Mouse (Mus musculus) kidney, embryonic 15.5 days (tissue): ENCODE data around the gene Psmb9. TPM values are rescaled to one million over a fixed set of nuclear protein-coding genes. Genes with fewer than 3 reads are reported as not detected.

ENCODE experiments used
- ATAC-seq: fragments of 200-750 bp; cut with Nextera tagmentation; replicated peaks from 2 replicates; pipeline ENCODE4 v1.8.0; 2017; ENCODE audit warnings: moderate TSS enrichment; ENCODE audit not compliant: low FRiP score
- H3K27ac ChIP-seq: fragments of 300-500 bp; sonication (generic); 2 replicates; pipeline ENCODE4 v1.5.1; 2015; ENCODE audit warnings: mild to moderate bottlenecking, inconsistent platforms
- H3K27me3 ChIP-seq: fragments of 300-500 bp; sonication (generic); 2 replicates; pipeline ENCODE4 v1.6.1; 2015; ENCODE audit warnings: inconsistent platforms
- H3K36me3 ChIP-seq: fragments of 300-500 bp; sonication (generic); 2 replicates; pipeline ENCODE4 v1.6.1; 2015; ENCODE audit warnings: inconsistent platforms
- H3K4me1 ChIP-seq: fragments of 300-500 bp; sonication (generic); 2 replicates; pipeline ENCODE4 v1.6.1; 2015; ENCODE audit warnings: inconsistent platforms
- H3K4me2 ChIP-seq: fragments of 300-500 bp; sonication (generic); 2 replicates; pipeline ENCODE4 v1.6.1; 2015; ENCODE audit warnings: moderate library complexity, mild to moderate bottlenecking, inconsistent platforms
- H3K4me3 ChIP-seq: fragments of 300-500 bp; sonication (generic); replicated peaks from 2 replicates; pipeline ENCODE4 v1.5.1; 2015; ENCODE audit warnings: mild to moderate bottlenecking, inconsistent platforms
- H3K9ac ChIP-seq: fragments of 300-500 bp; sonication (generic); 2 replicates; pipeline ENCODE4 v1.6.1; 2015; ENCODE audit warnings: mild to moderate bottlenecking, inconsistent platforms
- H3K9me3 ChIP-seq: fragments of 300-500 bp; sonication (generic); replicated peaks from 2 replicates; pipeline ENCODE4 v1.6.1; 2016; ENCODE audit warnings: inconsistent platforms
- WGBS: fragments of 180-500 bp; shearing (Covaris S2); methylation state at CpG from one replicate; pipeline ENCODE4 v1.1.7; 2015; ENCODE audit warnings: mixed read lengths; 5-methylcytosine and 5-hydroxymethylcytosine counted together
- polyA plus RNA-seq: library from polyadenylated mRNA; unstranded; fragments of >200 nt; fragmentation: Nextera tagmentation; extraction: Ambion mirVana; gene quantifications from 2 replicates; pipeline ENCODE4 v1.2.1, GENCODE M21; 2015

Psmb9 gene
- polyA plus RNA-seq, 1 experiment from 2014 or later = 3.2 TPM

DNA sequence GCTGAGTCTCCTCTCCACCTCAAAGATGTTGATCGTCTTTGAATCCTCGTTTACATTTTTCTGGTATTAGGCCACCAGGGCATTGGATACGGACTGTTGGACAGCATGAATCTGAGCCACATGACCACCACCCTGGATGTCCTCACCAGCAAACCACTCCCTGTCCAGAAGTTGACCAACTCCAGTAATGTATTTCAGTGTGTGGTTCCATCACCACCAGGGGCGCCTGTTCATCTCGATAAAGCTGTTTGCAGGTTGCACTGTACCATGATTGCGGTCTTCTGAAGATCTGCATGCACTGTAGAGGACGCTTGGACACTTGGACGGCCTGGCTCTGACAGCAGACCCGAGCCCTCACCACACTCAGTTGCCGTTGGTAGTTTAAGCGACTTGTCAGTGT is 54.3 kb downstream of the Psmb9 start:
- no peak overlapping the region for H3K27ac ChIP-seq
- H3K36me3 ChIP-seq = no peaks in the 10 kb centered on the region
- peaks cover 31% of the 10 kb centered on the region for H3K4me1 ChIP-seq
- H3K9me3 ChIP-seq = no peaks in the 10 kb centered on the region
- ATAC-seq = no peak
- no peak overlapping the region for H3K4me2 ChIP-seq
- H3K4me3 ChIP-seq = no peak overlapping the region
- H3K9ac ChIP-seq = no peak overlapping the region
- WGBS = 84% methylated on average over 11 of the region's 11 CpGs
- H3K27me3 ChIP-seq = peaks cover 19% of the 10 kb centered on the region

Other genes with a start within 250 kb of the Psmb9 start
- gene Pfdn6, start 247.4 kb downstream of the Psmb9 start, polyA plus RNA-seq = 171 and 183 TPM in 2 replicates
- 41.8 and 44.0 TPM in 2 replicates for gene Wdr46, start 247.1 kb downstream of the Psmb9 start, polyA plus RNA-seq
- 5.1 and 5.6 TPM in 2 replicates for gene B3galt4, start 236.3 kb downstream of the Psmb9 start, polyA plus RNA-seq
- gene Vps52, start 232.0 kb downstream of the Psmb9 start, polyA plus RNA-seq = 48.0 and 53.5 TPM in 2 replicates
- 1,731 and 1,904 TPM in 2 replicates for gene Rps18, start 231.8 kb downstream of the Psmb9 start, polyA plus RNA-seq
- 24.6 and 27.2 TPM in 2 replicates for gene H2-K1, start 187.4 kb downstream of the Psmb9 start, polyA plus RNA-seq
- gene Ring1, start 163.1 kb downstream of the Psmb9 start, polyA plus RNA-seq = 20.3 and 21.7 TPM in 2 replicates
- 51.7 and 52.5 TPM in 2 replicates for gene H2-Ke6, start 159.7 kb downstream of the Psmb9 start, polyA plus RNA-seq
- 197 and 211 TPM in 2 replicates for gene Slc39a7, start 156.1 kb downstream of the Psmb9 start, polyA plus RNA-seq
- 50.5 and 53.0 TPM in 2 replicates for gene Rxrb, start 156.0 kb downstream of the Psmb9 start, polyA plus RNA-seq
- 2.2 and 6.6 TPM in 2 replicates for gene Col11a2, start 148.3 kb downstream of the Psmb9 start, polyA plus RNA-seq
- 0.39 and 0.64 TPM in 2 replicates for gene H2-Oa, start 95.4 kb downstream of the Psmb9 start, polyA plus RNA-seq
- 14.8 and 15.9 TPM in 2 replicates for gene H2-DMa, start 68.2 kb downstream of the Psmb9 start, polyA plus RNA-seq
- gene Brd2, start 65.1 kb downstream of the Psmb9 start, polyA plus RNA-seq = 135 and 140 TPM in 2 replicates
- 22.6 and 25.3 TPM in 2 replicates for gene H2-DMb2, start 44.5 kb downstream of the Psmb9 start, polyA plus RNA-seq
- gene H2-DMb1, start 34.7 kb downstream of the Psmb9 start, polyA plus RNA-seq = 4.9 and 6.0 TPM in 2 replicates
- 3.5 and 3.8 TPM in 2 replicates for gene Tap1, start 211 bp downstream of the Psmb9 start, polyA plus RNA-seq
- 6.0 and 7.1 TPM in 2 replicates for gene Psmb8, start 10.0 kb upstream of the Psmb9 start, polyA plus RNA-seq
- 3.5 and 4.1 TPM in 2 replicates for gene Tap2, start 15.8 kb upstream of the Psmb9 start, polyA plus RNA-seq
- 0.13 TPM in 1 of 2 replicates, not detected in the other for gene H2-Ob, start 51.1 kb upstream of the Psmb9 start, polyA plus RNA-seq
- 23.3 and 27.5 TPM in 2 replicates for gene H2-Ab1, start 69.9 kb upstream of the Psmb9 start, polyA plus RNA-seq
- 2.1 and 2.3 TPM in 2 replicates for gene H2-Aa, start 100.1 kb upstream of the Psmb9 start, polyA plus RNA-seq
- gene H2-Eb1, start 118.1 kb upstream of the Psmb9 start, polyA plus RNA-seq = 6.2 and 6.9 TPM in 2 replicates
- not detected in 2 replicates for gene H2-Eb2, start 137.9 kb upstream of the Psmb9 start, polyA plus RNA-seq
- 0.08 and 0.16 TPM in 2 replicates for gene Btnl2, start 167.1 kb upstream of the Psmb9 start, polyA plus RNA-seq
- not detected in 2 replicates for gene Btnl1, start 189.4 kb upstream of the Psmb9 start, polyA plus RNA-seq
- 0.32 and 0.77 TPM in 2 replicates for gene BC051142, start 211.1 kb upstream of the Psmb9 start, polyA plus RNA-seq